Mouse (Mus musculus) limb, embryonic 10.5 days (tissue): ENCODE data around the gene Slc35g1. TPM values are rescaled to one million over a fixed set of nuclear protein-coding genes. Genes with fewer than 3 reads are reported as not detected.
A peak's percentile ranks its signal among the peaks of the same experiment; 100 is the strongest.

Experiments used
- DNase-seq: peaks from one replicate; pipeline ENCODE4 v3.0.0-alpha.2; 2017; ENCODE audit warnings: low spot score
- H3K27ac ChIP-seq: fragments of 300-500 bp; sonication (generic); 2 replicates; pipeline ENCODE4 v1.5.1; 2016; ENCODE audit warnings: mild to moderate bottlenecking
- H3K27me3 ChIP-seq: fragments of 300-500 bp; sonication (generic); 2 replicates; pipeline ENCODE4 v1.6.1; 2016; ENCODE audit warnings: low read depth, mild to moderate bottlenecking; ENCODE audit not compliant: poor library complexity, severe bottlenecking
- H3K36me3 ChIP-seq: fragments of 300-500 bp; sonication (generic); 2 replicates; pipeline ENCODE4 v1.6.1; 2016; ENCODE audit warnings: mild to moderate bottlenecking, moderate library complexity
- H3K4me1 ChIP-seq: fragments of 300-500 bp; sonication (generic); 2 replicates; pipeline ENCODE4 v1.6.1; 2016
- H3K4me3 ChIP-seq: fragments of 300-500 bp; sonication (generic); 2 replicates; pipeline ENCODE4 v1.5.1; 2016; ENCODE audit warnings: mild to moderate bottlenecking, moderate library complexity
- H3K9me3 ChIP-seq: fragments of 300-500 bp; sonication (generic); replicated peaks from 2 replicates; pipeline ENCODE4 v1.6.1; 2016; ENCODE audit warnings: mild to moderate bottlenecking
- WGBS: fragments of 180-500 bp; shearing (Covaris S2); methylation state at CpG from one replicate; pipeline ENCODE4 v1.1.7; 2016; 5-methylcytosine and 5-hydroxymethylcytosine counted together
- polyA plus RNA-seq: library from polyadenylated mRNA; unstranded; fragments of >200 nt; fragmentation: Nextera tagmentation; extraction: Ambion mirVana; gene quantifications from 2 replicates; pipeline ENCODE4 v1.2.1, GENCODE M21; 2016

The Slc35g1 gene
- polyA plus RNA-seq, result 3.1 and 4.9 TPM in 2 replicates

DNA sequence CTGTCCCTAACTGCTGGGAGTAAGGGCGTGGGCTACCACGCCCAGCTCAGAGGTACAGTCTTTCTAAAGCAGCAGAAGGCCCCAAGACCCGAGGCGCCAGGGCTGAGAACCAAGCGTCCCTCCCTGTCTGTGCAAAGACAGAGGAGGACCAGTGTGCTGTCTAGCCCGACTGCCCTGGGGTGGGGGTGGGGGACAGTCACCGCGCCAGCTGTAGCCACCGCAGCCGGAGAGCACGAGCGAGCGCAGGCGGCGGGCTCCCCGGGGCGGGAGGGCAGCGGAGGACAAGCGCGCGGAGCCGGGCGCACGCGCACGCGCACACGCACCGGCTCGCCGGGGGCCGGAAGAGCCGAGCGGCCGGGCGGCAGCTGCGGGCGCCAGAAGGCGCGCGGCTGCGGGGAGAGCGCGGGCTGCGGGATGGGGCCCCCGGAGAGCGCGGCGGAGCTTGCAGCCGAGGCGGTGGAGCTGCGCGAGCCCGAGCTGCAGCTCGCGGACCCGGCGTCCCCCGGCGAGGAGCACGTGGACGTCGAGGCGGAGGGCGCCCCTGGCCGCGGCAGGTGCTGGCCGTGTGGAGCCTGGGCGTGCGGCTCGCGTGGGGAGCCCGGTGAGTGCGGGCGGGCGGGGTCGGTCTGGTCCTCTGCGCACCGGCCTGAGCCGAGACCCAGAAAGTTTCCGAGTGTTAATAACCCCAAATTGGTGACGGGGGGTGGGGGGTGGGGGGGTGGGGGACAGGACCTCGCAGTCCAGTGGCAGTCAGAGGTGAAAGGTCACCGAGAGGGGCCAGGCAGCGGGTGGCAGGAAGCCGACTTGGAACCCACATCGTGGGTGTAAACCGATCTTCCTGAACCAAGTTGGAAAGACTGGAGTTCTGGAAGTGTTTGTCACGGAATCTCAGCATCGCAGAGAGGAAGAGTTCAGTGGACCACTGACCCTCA lies at the start of gene Slc35g1:
Gene Slc35g1, plus strand, starts transcription at position 280 of the 932 bp plus-strand sequence.
- Histone ChIP-seq H3K27ac (peak within 1 kb of the TSS; percentile 85), H3K27me3 (no peaks in the 10 kb centered on the region), H3K4me3 (peak within 1 kb of the TSS; percentile 73), H3K9me3 (no peaks in the 10 kb centered on the region), H3K36me3 (no peaks in the 10 kb centered on the region), H3K4me1 (peaks cover 23% of the 10 kb centered on the region)
- WGBS, result under 1% methylated on average over 86 of the region's 90 CpGs
- peak; percentile 77 for DNase-seq

- Histone ChIP-seq H3K27ac (no peak overlapping the region), H3K9me3 (no peaks in the 10 kb centered on the region), H3K27me3 (no peaks in the 10 kb centered on the region), H3K4me1 (peaks cover 7% of the 10 kb centered on the region; the same call in 1 of the 2 replicates), H3K4me3 (no peak overlapping the region), H3K36me3 (no peaks in the 10 kb centered on the region)
- no peak for DNase-seq
- WGBS, result 41% methylated on average over 13 of the region's 13 CpGs
Observed at GRCm38 (mm10) chr19:38348271-38349012, 47.3 kb upstream of the Slc35g1 start.

- 89% methylated on average over 5 of the region's 5 CpGs for WGBS
- Histone ChIP-seq H3K36me3 (no peaks in the 10 kb centered on the region), H3K4me3 (no peak overlapping the region), H3K27me3 (no peaks in the 10 kb centered on the region), H3K9me3 (no peaks in the 10 kb centered on the region), H3K4me1 (peaks cover 7% of the 10 kb centered on the region; the same call in 1 of the 2 replicates), H3K27ac (no peak overlapping the region)
- no peak for DNase-seq
Observed at GRCm38 (mm10) chr19:38349013-38349341, 46.8 kb upstream of the Slc35g1 start.

DNA sequence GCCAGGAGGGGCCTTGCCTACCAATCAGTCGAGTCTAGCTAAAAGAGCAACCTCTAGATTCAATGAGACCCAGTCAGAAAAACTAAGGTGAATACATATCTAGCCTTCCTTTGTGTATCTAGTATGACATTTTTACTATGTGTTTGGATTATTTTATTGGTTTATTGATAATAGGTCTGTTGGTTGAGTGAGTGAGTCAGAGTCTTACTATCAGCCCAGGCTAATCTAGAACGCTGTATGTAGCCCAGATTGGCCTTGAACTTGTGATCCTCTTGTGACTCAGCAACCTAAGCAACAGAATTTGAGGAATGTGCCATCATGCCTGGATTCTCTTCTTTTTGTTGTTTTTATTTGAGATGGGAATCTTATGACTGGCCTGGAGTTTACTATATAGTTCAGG lies 44.6 kb upstream of the Slc35g1 start:
- Histone ChIP-seq H3K27me3 (no peaks in the 10 kb centered on the region), H3K27ac (no peak overlapping the region), H3K36me3 (no peaks in the 10 kb centered on the region), H3K4me3 (no peak overlapping the region), H3K4me1 (peaks cover 9% of the 10 kb centered on the region; the same call in 1 of the 2 replicates), H3K9me3 (no peaks in the 10 kb centered on the region)
- WGBS, result 85% methylated on average over 2 of the region's 2 CpGs
- no peak for DNase-seq

DNA sequence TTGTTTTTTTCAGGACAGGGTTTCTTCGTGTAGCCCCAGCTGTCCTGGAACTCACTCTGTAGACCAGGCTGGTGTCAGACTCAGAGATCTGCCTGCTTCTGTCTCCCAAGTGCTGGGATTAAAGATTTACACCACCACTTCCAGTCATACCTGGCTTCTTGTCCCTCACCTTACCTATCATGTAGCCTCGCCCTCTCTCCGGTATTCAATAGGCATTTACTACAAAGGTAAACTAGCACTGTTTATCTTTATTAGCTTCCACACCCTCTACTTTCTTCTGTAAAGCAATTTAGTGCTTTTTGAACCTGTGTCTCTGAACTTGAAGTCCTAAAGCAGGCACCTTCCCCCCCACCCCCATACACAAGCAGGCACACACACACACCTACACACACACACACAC lies 44.1 kb upstream of the Slc35g1 start:
- no peaks in the 10 kb centered on the region for H3K9me3 ChIP-seq
- peaks cover 12% of the 10 kb centered on the region; the same call in 1 of the 2 replicates for H3K4me1 ChIP-seq
- H3K4me3 ChIP-seq, result no peak overlapping the region
- no peak overlapping the region for H3K27ac ChIP-seq
- DNase-seq, result no peak
- H3K36me3 ChIP-seq, result no peaks in the 10 kb centered on the region
- no peaks in the 10 kb centered on the region for H3K27me3 ChIP-seq
- 90% methylated on average over 3 of the region's 3 CpGs for WGBS

DNA sequence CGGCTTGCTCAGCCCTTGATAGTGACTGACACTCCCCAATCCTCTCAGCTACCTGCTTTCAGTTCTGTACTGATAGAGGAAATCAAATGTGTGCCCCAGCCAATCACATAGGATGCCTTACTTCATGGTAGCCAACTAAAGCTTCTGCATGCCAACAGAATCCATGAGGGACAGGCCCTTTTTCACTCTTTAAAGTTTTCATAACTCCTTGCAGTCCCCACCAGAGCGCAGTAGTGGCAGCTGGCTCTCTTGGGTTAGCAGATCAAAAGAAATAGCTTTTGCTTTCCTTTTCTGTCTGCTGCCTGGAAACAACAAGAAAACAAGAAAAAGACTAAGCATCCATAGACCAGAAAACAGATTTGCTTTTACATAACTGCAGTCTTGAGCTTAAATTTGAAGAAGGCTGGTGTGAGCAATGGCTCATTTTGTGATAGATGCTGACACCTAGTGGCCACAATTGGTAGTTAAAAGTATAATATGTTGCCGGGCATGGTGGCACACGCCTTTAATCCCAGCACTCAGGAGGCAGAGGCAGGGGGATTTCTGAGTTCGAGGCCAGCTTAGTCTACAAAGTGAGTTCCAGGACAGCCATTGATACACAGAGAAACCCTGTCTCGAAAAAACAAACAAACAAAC lies 43.2 kb upstream of the Slc35g1 start:
- H3K27ac ChIP-seq, result no peak overlapping the region

GRCm38 (mm10) chr19:38354279-38354678 lies 41.5 kb upstream of the Slc35g1 start:
- Histone ChIP-seq H3K9me3 (no peaks in the 10 kb centered on the region), H3K27ac (no peak overlapping the region), H3K27me3 (no peaks in the 10 kb centered on the region), H3K4me3 (no peak overlapping the region), H3K36me3 (no peaks in the 10 kb centered on the region), H3K4me1 (peaks cover 10% of the 10 kb centered on the region; the same call in 1 of the 2 replicates)
- no peak for DNase-seq
- 89% methylated on average over 1 of the region's 1 CpGs for WGBS

More for the DNA sequence above, 43.2 kb upstream of the Slc35g1 start:
- Histone ChIP-seq H3K36me3 (no peaks in the 10 kb centered on the region), H3K4me1 (peaks cover 12% of the 10 kb centered on the region; the same call in 1 of the 2 replicates), H3K27me3 (no peaks in the 10 kb centered on the region), H3K4me3 (no peak overlapping the region), H3K9me3 (no peaks in the 10 kb centered on the region)
- no peak for DNase-seq
- WGBS, result 51% methylated on average over 6 of the region's 6 CpGs

DNA sequence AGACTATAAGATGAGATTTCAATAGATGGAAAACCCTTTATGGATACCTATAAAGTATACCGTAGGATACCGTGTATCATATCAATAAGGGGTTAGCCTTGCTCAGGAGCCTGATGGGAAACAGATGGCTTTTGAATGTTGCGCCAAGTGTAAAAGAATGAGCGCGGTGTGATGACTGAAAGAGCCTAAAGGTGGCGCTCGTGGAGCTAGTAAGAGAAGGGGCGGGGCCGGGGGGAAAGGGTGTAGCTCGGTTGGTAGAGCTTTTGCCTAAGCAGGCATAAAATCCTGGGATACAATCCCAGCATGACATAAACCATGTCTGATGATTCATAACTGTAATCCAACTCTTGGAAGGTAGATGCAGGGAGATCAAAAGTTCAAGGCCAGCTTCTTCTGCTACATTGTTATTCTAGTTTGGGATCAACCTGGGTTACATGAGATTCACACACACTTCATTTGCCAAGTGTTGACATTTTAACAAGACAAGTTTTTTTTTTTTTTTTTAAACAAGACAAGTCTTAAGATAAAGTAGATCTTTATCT lies 40.9 kb upstream of the Slc35g1 start:
- DNase-seq, result no peak
- no peaks in the 10 kb centered on the region for H3K36me3 ChIP-seq

DNA sequence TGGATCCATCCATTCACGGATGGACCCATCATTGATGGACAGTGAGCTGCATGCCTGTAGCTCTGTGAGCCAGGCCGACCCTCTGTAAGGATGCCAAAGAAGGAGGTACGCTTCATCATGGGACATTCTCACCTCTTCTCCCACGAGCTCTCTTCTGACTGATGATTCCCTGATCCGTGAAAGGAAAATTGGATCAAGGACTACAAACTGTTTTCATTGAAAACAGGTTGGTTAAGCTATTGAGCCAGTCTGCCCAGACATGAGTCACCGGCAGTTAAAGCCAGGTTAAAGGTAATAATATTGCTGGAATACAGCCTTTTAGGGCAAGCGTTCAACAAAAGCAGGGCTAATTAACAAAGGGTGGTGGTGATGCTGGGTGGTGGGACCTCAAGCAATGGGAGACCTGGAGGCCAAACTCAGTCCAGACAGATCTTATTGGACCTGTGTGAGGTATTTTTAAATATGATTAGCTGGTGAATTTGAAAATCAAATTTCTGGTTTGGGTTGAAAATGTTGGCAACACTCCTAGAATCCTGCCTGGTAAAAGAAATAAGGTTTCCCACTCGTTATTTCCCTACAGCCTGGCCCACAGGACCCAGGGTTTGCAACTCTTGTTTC lies 39.5 kb upstream of the Slc35g1 start:
- no peak for DNase-seq
- no peak overlapping the region for H3K27ac ChIP-seq
- no peak overlapping the region for H3K4me3 ChIP-seq
- no peaks in the 10 kb centered on the region for H3K36me3 ChIP-seq
- WGBS, result 78% methylated on average over 8 of the region's 8 CpGs
- no peaks in the 10 kb centered on the region for H3K27me3 ChIP-seq
- no peaks in the 10 kb centered on the region for H3K9me3 ChIP-seq
- H3K4me1 ChIP-seq, result peaks cover 10% of the 10 kb centered on the region; the same call in 1 of the 2 replicates

More for the DNA sequence above, 40.9 kb upstream of the Slc35g1 start:
- Histone ChIP-seq H3K9me3 (no peaks in the 10 kb centered on the region), H3K27me3 (no peaks in the 10 kb centered on the region), H3K27ac (no peak overlapping the region), H3K4me1 (peaks cover 10% of the 10 kb centered on the region; the same call in 1 of the 2 replicates), H3K4me3 (no peak overlapping the region)
- WGBS, result 63% methylated on average over 10 of the region's 10 CpGs

DNA sequence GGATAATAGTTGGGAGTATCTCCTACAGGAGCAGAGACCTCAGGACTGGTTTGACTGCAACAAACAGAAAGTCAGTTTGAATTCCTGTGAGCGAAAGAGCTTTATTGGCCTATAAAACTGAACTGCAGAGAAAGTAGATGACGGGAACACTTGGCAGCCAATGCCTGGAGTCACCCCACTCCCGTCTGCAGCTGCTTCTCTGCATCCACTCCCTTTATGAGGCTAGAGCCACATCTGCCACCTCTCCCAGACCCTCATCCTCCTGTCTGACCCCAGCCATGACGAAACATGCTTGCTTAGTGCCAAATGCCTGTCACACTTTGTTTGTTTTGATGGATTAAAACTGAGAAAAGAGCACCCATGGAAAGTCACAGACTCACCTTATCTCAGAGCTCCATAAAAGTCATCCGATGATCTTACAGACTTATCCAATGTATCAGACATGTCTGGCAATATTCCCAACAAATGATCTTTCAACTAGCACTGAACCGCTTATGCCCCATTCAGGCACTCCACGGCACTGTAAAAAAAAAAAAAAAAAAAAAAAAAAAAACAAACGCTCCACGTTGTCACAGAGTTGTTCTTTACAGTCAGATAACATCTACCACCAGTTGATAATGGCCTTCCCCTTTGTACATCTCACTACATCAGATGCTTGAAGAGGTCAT lies 37.7 kb upstream of the Slc35g1 start:
- no peaks in the 10 kb centered on the region for H3K9me3 ChIP-seq
- no peak for DNase-seq
- 55% methylated on average over 9 of the region's 9 CpGs for WGBS
- no peak overlapping the region for H3K4me3 ChIP-seq
- H3K27me3 ChIP-seq, result no peaks in the 10 kb centered on the region
- peaks cover 10% of the 10 kb centered on the region; the same call in 1 of the 2 replicates for H3K4me1 ChIP-seq
- no peaks in the 10 kb centered on the region for H3K36me3 ChIP-seq
- no peak overlapping the region for H3K27ac ChIP-seq

DNA sequence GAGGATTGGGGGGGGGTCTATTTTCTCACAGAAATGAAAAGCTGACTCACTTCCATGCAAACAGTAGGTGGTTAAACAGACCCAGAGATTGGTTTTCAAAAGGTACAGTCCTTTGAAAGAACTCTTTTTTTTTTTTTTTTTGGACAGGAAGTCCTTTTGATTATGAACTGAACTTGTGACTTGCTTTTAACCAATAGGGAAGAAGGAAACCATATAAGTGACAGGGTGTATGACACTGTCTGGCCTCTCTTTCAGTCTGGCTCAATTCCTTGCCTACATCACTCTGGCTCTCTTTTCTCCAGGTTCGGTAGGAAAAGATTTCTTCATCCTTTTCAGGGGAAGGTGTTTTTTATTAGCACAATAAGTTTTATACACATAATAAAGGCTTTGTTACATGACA lies 36.5 kb upstream of the Slc35g1 start:
- H3K9me3 ChIP-seq, result no peaks in the 10 kb centered on the region
- H3K36me3 ChIP-seq, result no peaks in the 10 kb centered on the region
- 87% methylated on average over 1 of the region's 1 CpGs for WGBS
- DNase-seq, result no peak
- H3K4me1 ChIP-seq, result peaks cover 16% of the 10 kb centered on the region; the same call in 1 of the 2 replicates
- H3K27me3 ChIP-seq, result no peaks in the 10 kb centered on the region
- no peak overlapping the region for H3K27ac ChIP-seq
- H3K4me3 ChIP-seq, result no peak overlapping the region

DNA sequence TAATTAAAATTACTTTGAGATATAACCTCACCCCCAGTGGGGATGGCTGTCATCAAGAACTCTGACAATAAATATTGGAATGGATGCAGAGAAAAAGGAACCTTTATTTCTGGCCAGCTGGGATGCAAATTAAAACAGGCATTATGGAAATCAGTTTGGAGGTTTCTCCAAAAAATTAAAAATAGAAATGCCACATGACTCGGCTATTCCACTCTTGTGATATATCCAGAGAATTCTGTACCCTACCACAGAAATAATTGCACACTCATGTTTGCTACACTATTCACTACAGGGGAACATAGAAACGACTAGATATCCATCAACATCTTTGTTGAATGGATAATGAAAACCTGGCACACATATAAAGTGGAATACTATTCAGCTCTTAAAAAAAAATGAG lies 33.9 kb upstream of the Slc35g1 start:
- H3K27me3 ChIP-seq, result no peaks in the 10 kb centered on the region
- no peak for DNase-seq
- no peaks in the 10 kb centered on the region for H3K9me3 ChIP-seq
- peaks cover 15% of the 10 kb centered on the region; the same call in 1 of the 2 replicates for H3K4me1 ChIP-seq
- H3K36me3 ChIP-seq, result no peaks in the 10 kb centered on the region
- H3K4me3 ChIP-seq, result no peak overlapping the region
- WGBS, result 88% methylated on average over 2 of the region's 2 CpGs
- no peak overlapping the region for H3K27ac ChIP-seq
